Mouse (Mus musculus) hematopoietic stem cell, adult 5-6 weeks (primary cell): ENCODE measurements around the gene Tuba1c. TPM values are rescaled to one million over a fixed set of nuclear protein-coding genes. Genes with fewer than 3 reads are reported as not detected.

Source experiments
- ATAC-seq, 2 experiments: fragments of 125-278 bp in 1 of 2; replicated peaks in 1 of 2; 2 replicates each; pipeline ENCODE4 v1.8.0; 2016 to 2017; ENCODE audit warnings: inconsistent platforms in 2 of 2, mild to moderate bottlenecking in 2 of 2, moderate number of reproducible peaks in 2 of 2, low read depth in 1 of 2, moderate TSS enrichment in 1 of 2; ENCODE audit not compliant: low FRiP score in 2 of 2, poor library complexity in 2 of 2, severe bottlenecking in 2 of 2, insufficient read depth in 1 of 2, low TSS enrichment in 1 of 2
- total RNA-seq: library from RNA; stranded (forward); fragments of 172-1452, 232-1000 nt; gene quantifications from 2 replicates; pipeline ENCODE4 v1.2.3, GENCODE M21; 2017

Tuba1c gene
- 58.2 and 65.1 TPM in 2 replicates for total RNA-seq

GRCm38 (mm10) chr15:99029619-99030584 lies at the start of gene Tuba1c:
TSS of gene Tuba1c (plus strand) at chr15:99029891.
- peak; percentile 82 to 83 for ATAC-seq

DNA sequence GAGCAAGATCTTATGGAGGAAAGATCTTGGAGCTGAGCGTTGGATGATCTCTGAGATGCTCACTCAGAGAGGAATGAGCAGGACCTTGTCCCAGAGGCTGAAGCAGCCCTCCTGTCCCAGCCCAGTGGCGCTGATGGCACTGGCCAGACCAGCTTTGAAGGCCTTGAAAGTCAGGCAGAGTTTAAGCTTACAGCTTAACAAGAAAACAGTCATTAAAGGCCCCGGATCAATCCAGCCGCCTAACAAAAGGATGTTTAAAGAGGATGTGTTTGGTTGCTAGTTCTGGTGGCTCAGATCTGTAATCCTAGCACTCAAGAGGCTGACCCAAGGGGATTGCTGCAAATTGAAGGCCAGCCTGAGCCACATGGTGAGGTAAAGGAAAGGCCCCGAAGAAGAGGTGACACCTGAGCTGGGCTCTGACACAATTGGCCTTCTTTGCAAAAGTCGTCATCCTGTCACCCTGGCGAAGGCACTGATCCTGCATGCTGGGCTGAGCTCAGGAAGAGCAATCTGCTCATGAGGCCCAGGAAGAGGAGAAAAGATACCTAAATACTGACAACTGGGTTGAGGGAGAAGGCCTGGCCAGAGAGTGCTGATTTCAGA lies 49.6 kb upstream of the Tuba1c start:
- ATAC-seq = no peak

GRCm38 (mm10) chr15:98982100-98982499 lies 47.6 kb upstream of the Tuba1c start:
- ATAC-seq = no peak

GRCm38 (mm10) chr15:98983431-98984081 lies 46.1 kb upstream of the Tuba1c start:
- ATAC-seq = no peak

DNA sequence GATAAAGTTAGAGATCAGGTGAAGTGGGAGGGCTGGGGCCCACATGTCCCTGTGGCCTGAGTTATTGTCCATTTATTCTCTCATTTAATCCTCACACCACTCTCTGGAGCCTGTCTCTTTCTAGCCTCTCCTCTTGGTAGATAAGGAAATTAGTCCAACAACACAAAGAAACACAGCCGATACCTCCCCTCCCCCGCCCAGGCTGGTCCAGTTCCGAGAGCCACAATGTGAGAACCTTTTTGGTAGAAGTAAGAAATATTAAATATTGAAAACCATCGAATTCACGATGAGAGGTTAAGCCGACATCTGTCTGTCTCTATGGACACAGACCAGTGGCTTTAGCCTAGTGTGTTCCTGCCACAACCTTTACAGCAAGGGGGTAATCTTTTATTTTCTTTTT lies 45.0 kb upstream of the Tuba1c start:
- no peak for ATAC-seq

DNA sequence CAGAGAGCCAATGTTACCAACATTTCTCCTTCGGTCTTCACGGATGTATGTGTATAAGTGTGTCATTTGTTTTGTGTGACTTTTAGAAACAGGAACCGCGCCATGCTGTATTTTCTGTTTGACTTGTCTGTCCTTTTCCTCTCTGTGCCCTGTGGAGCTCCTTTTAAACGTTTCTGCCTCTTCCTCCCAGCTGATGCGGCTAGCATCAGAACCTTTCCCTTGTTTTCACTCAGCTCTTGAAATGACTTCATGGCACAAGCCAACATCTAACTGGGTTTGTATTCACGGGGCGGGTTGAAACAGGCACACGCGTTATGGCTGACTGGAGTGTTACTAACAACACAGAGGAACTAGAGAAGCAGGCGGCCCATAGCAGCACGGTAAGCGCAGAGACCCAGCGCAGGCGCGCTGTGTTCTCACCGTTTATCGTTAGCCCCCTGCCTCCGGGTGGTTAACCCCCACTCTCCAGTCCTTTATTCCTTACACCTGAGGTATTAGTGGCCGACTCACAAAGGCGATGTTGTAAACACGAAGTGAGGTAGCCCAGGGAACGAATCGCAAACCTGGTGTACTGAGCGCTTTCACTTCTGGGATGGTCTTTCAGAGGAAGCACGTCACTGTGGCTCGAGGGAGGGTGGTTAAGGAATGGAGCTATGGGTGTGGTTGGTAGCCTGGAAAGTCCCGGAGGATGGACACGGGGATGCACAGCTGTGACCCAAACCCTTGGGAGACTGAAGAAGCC lies 44.3 kb upstream of the Tuba1c start:
- ATAC-seq = peak; percentile 82 to 96

DNA sequence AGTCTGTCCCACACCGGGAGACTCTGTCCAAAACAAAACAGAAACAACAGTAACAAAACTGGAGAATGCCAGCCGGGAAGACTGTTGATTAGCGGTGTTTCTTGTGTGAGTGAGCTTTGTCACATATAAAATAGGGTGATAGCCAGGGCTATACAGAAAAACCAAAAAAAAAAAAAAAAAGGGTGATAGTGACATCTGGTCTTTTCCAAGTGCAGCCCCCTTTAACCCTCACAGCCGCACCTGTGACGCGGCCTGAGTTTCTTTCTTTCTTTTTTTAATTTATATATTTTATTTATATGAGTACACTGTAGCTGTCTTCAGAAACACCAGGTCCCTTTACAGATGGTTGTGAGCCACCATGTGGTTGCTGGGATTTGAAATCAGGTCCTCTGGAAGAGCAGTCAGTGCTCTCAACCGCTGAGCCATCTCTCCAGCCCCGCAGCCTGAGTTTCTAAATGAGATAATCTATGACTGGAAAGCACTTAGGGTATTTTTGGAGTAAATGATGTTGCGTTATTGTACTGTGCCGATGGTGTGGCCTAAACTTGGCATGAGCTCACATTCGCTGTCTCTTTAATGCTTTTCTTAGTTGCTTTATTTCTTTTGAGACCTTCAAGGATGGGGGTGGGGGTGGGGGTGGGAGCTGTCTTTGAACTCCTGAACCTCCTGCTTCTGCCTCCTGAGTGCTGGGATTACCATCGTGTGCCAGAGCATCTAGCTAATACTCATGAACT lies 43.5 kb upstream of the Tuba1c start:
- no peak for ATAC-seq

DNA sequence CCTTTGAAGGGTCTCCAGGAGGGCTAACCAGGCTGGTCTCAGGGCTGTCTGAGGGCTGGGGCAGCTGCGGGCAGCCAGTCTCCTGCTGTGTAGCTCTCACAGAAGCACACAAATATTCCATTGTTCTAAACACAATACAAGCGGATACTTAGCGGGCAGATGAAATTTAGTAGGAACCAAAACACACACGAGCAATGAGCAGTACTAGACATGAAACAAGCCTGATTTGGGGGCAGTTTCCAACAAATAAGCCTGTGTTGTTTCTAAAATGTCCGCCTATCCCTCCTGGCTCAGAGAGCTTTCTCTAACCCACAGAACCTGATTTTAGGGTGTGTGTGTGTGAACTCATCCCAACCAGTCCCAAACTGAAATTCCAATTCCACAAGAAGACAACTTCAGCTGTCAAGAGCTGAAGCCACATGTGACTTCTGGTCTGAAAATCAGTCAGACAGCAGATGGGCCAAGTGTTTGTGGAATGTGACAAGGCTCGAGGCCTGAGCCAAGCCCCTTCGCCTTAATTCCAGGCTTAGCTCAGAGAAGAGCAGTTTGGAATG lies 42.5 kb upstream of the Tuba1c start:
- no peak for ATAC-seq

DNA sequence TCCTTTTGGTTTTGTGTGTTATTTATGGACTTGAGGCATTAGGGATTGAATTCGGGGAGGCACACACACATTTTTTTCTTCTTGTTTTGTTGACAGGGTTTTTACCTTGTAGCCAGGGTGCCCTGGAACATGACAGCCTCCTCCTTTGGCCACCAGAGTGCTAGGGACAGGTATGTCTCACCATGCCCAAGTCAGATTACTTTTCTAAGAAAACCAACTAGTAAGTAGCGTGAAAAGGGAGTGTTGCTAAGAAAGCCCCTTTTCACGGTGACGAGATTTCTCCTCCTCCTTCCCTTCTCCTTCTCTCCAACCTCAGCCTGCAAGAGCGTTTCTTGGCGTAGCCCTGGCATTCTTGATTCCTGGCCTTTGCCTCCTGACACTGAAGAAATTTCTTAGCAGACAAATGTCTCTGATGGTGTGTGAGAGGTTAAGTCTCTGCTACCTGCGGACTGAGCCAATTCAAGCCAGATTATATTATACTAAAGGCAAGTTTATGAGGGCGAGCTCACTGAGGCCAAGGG lies 42.0 kb upstream of the Tuba1c start:
- no peak for ATAC-seq

DNA sequence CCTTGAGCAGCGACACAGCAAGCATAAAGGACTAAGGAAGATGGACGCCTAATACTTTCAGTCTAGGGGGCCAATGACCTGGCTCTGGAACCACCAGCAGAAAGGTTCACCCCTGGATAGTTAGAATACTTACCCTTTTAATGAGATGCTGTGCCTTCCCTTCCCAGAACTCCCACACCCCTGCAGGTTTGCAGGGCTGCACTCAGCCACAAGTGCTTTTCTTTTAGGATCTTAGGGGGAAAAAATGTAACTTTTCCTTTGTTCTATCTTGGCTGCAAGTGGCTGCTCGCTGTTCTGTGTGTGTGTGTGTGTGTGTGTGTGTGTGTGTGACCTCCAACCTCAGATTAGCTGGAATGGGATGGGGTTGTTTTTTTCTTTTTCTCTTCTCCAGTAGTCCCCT lies 40.9 kb upstream of the Tuba1c start:
- no peak for ATAC-seq

- ATAC-seq = no peak
Measured at GRCm38 (mm10) chr15:98989701-98990430, 39.8 kb upstream of the Tuba1c start.

DNA sequence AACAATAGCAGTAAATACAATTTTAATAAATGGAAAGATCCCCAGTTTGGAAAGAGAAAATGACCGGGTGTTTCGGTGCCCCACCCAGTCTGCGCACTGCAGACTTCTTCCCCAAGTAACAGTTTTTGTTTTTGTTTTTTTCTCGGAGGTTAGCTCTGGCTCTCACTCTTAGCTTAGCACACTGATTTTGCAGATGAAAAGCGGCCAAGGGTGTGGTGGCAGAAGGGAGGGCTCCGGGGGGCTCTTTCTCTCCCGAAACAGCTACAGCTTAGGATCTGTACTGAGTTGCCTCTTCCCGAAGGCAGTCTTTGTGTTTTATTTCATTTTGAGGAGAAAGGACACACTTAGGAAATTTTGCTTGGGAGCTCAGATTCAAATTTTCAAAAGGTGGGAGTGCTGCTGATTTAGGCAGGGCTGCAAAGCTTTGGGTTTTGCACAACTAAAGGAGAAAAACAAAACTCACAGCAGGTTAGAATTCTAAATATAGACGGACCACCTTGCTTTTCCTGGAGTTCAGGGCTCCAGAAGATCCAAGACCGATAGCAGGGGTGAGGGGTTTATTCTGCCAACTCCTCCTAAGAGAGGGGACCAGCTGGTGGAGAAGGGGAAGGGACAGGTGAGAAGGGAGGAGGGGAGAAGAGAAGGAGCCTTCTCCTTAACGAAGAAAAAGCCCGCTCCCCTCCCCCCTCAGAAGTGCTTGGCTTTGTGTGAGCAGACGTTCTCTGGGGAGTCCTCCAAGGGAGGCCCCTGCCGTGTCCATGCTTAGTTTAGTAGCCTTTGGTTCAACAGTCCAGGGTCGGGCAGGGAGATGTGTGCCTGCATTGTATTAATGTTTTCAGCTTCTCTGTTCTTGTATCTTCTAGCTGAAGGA lies 38.8 kb upstream of the Tuba1c start:
- no peak for ATAC-seq

DNA sequence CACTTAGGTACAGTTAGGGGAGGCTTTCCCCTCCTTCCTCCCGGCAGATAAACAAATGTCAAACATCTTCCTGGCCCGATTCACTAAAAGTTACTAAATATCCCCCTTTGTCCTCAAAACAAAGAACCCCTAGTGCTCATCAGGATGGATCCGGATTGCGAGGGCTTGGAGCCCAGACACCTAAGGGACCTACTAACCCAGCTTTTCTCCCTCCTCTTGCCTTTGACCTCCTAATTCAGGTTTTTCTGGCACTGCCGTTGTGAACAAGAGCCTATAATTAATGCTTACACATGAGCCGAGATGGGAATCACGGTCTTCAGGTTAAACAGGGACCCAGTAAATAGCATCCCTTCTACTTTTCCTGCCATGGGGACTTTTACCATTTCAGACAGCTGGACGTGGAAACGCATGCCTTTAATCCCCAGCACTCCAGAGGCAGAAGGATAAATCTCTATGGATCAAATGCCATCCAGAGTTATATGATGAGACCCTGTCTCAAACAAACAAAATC lies 38.1 kb upstream of the Tuba1c start:
- no peak for ATAC-seq

- peak; percentile 39 to 77 for ATAC-seq
Measured at GRCm38 (mm10) chr15:98992086-98992912, 37.4 kb upstream of the Tuba1c start.
